Mouse (Mus musculus): ENCODE results near the gene Adra2b.

- TF ChIP-seq TAL1 (conservative IDR thresholded peaks at IDR 0.05; ENCODE audit: low read depth, low read length) (no peak), CTCF (IDR thresholded peaks at IDR 0.05; ENCODE audit: low read depth, low read length) (no peak)
These were observed 16.2 kb downstream of the Adra2b start for GRCm38 (mm10) chr2:127379250-127379649.

All from G1E (cell line).